Mouse (Mus musculus) bone marrow, adult 2 months (tissue): ENCODE results near the gene Ghsr. TPM values are rescaled to one million over a fixed set of nuclear protein-coding genes. Genes with fewer than 3 reads are reported as not detected.

ENCODE experiments used
- H3K27ac ChIP-seq: fragments of 200-500 bp; 2 replicates; pipeline ENCODE4 v1.5.1; 2012; ENCODE audit warnings: low read depth, mild to moderate bottlenecking, control low read depth, inconsistent platforms, low read length; ENCODE audit not compliant: control insufficient read depth, poor library complexity, insufficient read depth
- H3K4me1 ChIP-seq: fragments of 200-500 bp; 2 replicates; pipeline ENCODE4 v1.6.1; 2011; ENCODE audit warnings: low read length; ENCODE audit not compliant: control insufficient read depth, insufficient read depth
- H3K4me3 ChIP-seq: fragments of 200-500 bp; replicated peaks from 2 replicates; pipeline ENCODE3; 2011; ENCODE audit warnings: mild to moderate bottlenecking, low read depth, low read length, control low read depth; ENCODE audit not compliant: control insufficient read depth
- CTCF ChIP-seq: fragments of 200-500 bp; IDR thresholded peaks from 2 replicates; pipeline ENCODE4 v1.5.1; 2011; ENCODE audit warnings: low read length, control low read depth; ENCODE audit not compliant: control insufficient read depth, insufficient read depth
- POLR2A ChIP-seq: fragments of 200-500 bp; IDR thresholded peaks from 2 replicates; pipeline ENCODE4 v1.6.1; 2011; ENCODE audit warnings: low read depth, mild to moderate bottlenecking, control low read depth, low read length, borderline replicate concordance; ENCODE audit not compliant: control insufficient read depth
- WGBS: fragments of 180-500 bp; shearing (Covaris S2); methylation state at CpG from one replicate; pipeline ENCODE4 v1.1.7; 2018; 5-methylcytosine and 5-hydroxymethylcytosine counted together
- polyA plus RNA-seq: library from polyadenylated mRNA; stranded (reverse); fragments of >200 nt; gene quantifications from 2 replicates; pipeline ENCODE4 v1.2.4, GENCODE M21; 2011; ENCODE audit warnings: low replicate concordance; ENCODE audit not compliant: missing spikeins, insufficient read depth, insufficient read length

Gene Ghsr
- polyA plus RNA-seq, 1 experiment = not detected

GRCm38 (mm10) chr3:27418602-27419001 lies 47.5 kb downstream of the Ghsr start:
- no peak overlapping the region for H3K27ac ChIP-seq
- WGBS = 59% methylated on average over 8 of the region's 8 CpGs
- no peaks in the 10 kb centered on the region for H3K4me1 ChIP-seq
- TF ChIP-seq CTCF = no peak
- TF ChIP-seq POLR2A = no peak
- no peak overlapping the region for H3K4me3 ChIP-seq

DNA sequence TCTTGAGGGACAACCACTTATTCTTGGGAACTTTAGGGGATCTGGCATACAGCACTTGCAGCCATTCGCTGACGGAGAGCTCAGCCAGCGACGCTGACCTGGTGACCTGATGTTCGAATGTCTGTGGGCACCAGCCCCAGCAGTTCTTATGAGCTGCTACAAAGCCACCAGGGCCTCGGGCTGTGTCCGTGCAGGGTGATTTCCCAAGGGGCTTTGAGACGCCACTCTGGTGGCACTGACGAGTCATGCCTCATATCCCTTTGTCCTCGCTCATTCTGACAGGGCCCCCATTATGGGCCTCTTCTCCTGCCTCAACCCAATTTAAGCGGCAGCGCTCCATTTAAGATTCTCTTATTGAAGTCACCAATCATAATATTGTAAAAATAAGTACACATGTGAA lies 50.8 kb downstream of the Ghsr start:
- H3K4me1 ChIP-seq = no peaks in the 10 kb centered on the region
- no peak overlapping the region for H3K4me3 ChIP-seq
- whole genome bisulfite sequencing = 90% methylated on average over 12 of the region's 12 CpGs
- TF ChIP-seq POLR2A (no peak), CTCF (no peak)
- H3K27ac ChIP-seq = no peak overlapping the region

DNA sequence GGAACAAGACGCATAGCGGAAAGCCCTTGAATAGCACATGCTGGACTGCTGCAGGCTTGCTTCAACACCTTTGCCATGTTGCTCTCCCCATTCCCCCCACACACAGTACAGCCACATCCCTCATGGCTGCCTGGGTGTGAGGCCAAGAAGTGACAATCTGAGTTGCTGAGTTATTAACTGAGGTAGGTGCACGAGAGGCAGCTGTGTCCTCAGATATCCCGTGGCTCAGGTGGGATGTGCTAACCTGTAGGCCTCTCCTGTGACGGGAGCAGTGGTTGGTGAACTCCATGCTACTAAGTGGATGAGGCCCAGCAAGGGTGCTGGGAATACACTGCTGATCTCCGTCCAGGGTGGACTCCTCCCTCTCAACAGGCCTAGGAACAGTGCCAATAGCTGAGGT lies 51.4 kb downstream of the Ghsr start:
- WGBS = 82% methylated on average over 6 of the region's 6 CpGs
- TF ChIP-seq POLR2A (no peak), CTCF (no peak)

GRCm38 (mm10) chr3:27424049-27424667 lies 53.0 kb downstream of the Ghsr start:
- 89% methylated on average over 11 of the region's 11 CpGs for WGBS
- H3K27ac ChIP-seq = no peak overlapping the region
- TF ChIP-seq POLR2A = no peak
- no peak for TF ChIP-seq CTCF
- no peaks in the 10 kb centered on the region for H3K4me1 ChIP-seq
- no peak overlapping the region for H3K4me3 ChIP-seq

More for the DNA sequence above, 51.4 kb downstream of the Ghsr start:
- Histone ChIP-seq H3K4me1 (no peaks in the 10 kb centered on the region), H3K4me3 (no peak overlapping the region), H3K27ac (no peak overlapping the region)

- H3K4me1 ChIP-seq = no peaks in the 10 kb centered on the region
- TF ChIP-seq POLR2A (no peak), CTCF (no peak)
Measured at GRCm38 (mm10) chr3:27427406-27427805, 56.3 kb downstream of the Ghsr start.

More at GRCm38 (mm10) chr3:27427406-27427805, 56.3 kb downstream of the Ghsr start:
- Histone ChIP-seq H3K4me3 (no peak overlapping the region), H3K27ac (no peak overlapping the region)
- 88% methylated on average over 6 of the region's 6 CpGs for WGBS

Other genes starting within 250 kb of the Ghsr start
- gene Ect2, start 217.5 kb upstream of the Ghsr start, polyA plus RNA-seq = 23.6 and 28.8 TPM in 2 replicates
- 2.1 and 7.1 TPM in 2 replicates for gene Nceh1, start 188.4 kb upstream of the Ghsr start, polyA plus RNA-seq
- gene Tnfsf10, start 54.3 kb upstream of the Ghsr start, polyA plus RNA-seq = 1.0 and 1.1 TPM in 2 replicates